Mouse (Mus musculus) midbrain, embryonic 16.5 days (tissue): Measurements from ENCODE around the gene Eif2a. TPM values are rescaled to one million over a fixed set of nuclear protein-coding genes. Genes with fewer than 3 reads are reported as not detected.

Experiments
- ATAC-seq: fragments of 200-750 bp; cut with Nextera tagmentation; 2 replicates; pipeline ENCODE4 v1.8.0; 2017; ENCODE audit warnings: moderate TSS enrichment
- H3K27ac ChIP-seq: fragments of 300-500 bp; sonication (generic); 2 replicates; pipeline ENCODE4 v1.5.1; 2014; ENCODE audit warnings: mild to moderate bottlenecking, low read length, mixed read lengths
- H3K27me3 ChIP-seq: fragments of 300-500 bp; sonication (generic); 2 replicates; pipeline ENCODE4 v1.6.1; 2014; ENCODE audit warnings: low read depth, low read length, mixed read lengths; ENCODE audit not compliant: control insufficient read depth, insufficient read depth
- H3K36me3 ChIP-seq: fragments of 300-500 bp; sonication (generic); 2 replicates; pipeline ENCODE4 v1.6.1; 2014; ENCODE audit warnings: mild to moderate bottlenecking, low read length, moderate library complexity, mixed read lengths; ENCODE audit not compliant: control insufficient read depth, insufficient read depth
- H3K4me1 ChIP-seq: fragments of 300-500 bp; sonication (generic); 2 replicates; pipeline ENCODE4 v1.6.1; 2014; ENCODE audit warnings: mild to moderate bottlenecking, low read length, mixed read lengths; ENCODE audit not compliant: control insufficient read depth, insufficient read depth
- H3K4me2 ChIP-seq: fragments of 300-500 bp; sonication (generic); 2 replicates; pipeline ENCODE4 v1.6.1; 2014; ENCODE audit warnings: mild to moderate bottlenecking, low read length, mixed read lengths
- H3K4me3 ChIP-seq: fragments of 300-500 bp; sonication (generic); 2 replicates; pipeline ENCODE4 v1.5.1; 2014; ENCODE audit warnings: low read depth, mild to moderate bottlenecking, low read length, moderate library complexity, mixed read lengths
- H3K9ac ChIP-seq: fragments of 300-500 bp; sonication (generic); 2 replicates; pipeline ENCODE4 v1.6.1; 2014; ENCODE audit warnings: low read depth, low read length, mixed read lengths
- H3K9me3 ChIP-seq: fragments of 300-500 bp; sonication (generic); replicated peaks from 2 replicates; pipeline ENCODE4 v1.6.1; 2014; ENCODE audit warnings: mild to moderate bottlenecking, low read length, mixed read lengths; ENCODE audit not compliant: control insufficient read depth, poor library complexity, severe bottlenecking
- WGBS: fragments of 180-500 bp; shearing (Covaris S2); extraction: QIAGEN DNeasy Blood & Tissue Kit; methylation state at CpG from one replicate; pipeline ENCODE4 v1.1.7; 2014; 5-methylcytosine and 5-hydroxymethylcytosine counted together
- polyA plus RNA-seq: library from polyadenylated mRNA; unstranded; fragments of >200 nt; fragmentation: Nextera tagmentation; extraction: Ambion mirVana; gene quantifications from 2 replicates; pipeline ENCODE4 v1.2.1, GENCODE M21; 2015

The Eif2a gene
- polyA plus RNA-seq, 1 experiment from 2014 or later = 33.9 TPM

GRCm38 (mm10) chr3:58517800-58518199, 7.8 kb upstream of the Eif2a start:
- no peak overlapping the region for H3K4me2 ChIP-seq
- H3K9ac ChIP-seq = no peak overlapping the region
- no peak overlapping the region for H3K27ac ChIP-seq
- no peaks in the 10 kb centered on the region for H3K27me3 ChIP-seq
- H3K4me3 ChIP-seq = no peak overlapping the region
- 85% methylated on average over 5 of the region's 5 CpGs for WGBS
- H3K4me1 ChIP-seq = no peaks in the 10 kb centered on the region
- no peak for ATAC-seq
- no peaks in the 10 kb centered on the region for H3K9me3 ChIP-seq
- peaks cover 5% of the 10 kb centered on the region for H3K36me3 ChIP-seq

GRCm38 (mm10) chr3:58518962-58519361, 6.7 kb upstream of the Eif2a start:
- WGBS = 97% methylated on average over 2 of the region's 2 CpGs
- no peaks in the 10 kb centered on the region for H3K27me3 ChIP-seq

GRCm38 (mm10) chr3:58519536-58519935, 6.1 kb upstream of the Eif2a start:
- Histone ChIP-seq H3K4me2 (no peak overlapping the region), H3K27ac (no peak overlapping the region), H3K27me3 (no peaks in the 10 kb centered on the region), H3K9ac (no peak overlapping the region), H3K4me3 (no peak overlapping the region), H3K4me1 (peaks cover 9% of the 10 kb centered on the region), H3K9me3 (no peaks in the 10 kb centered on the region), H3K36me3 (peaks cover 11% of the 10 kb centered on the region)
- ATAC-seq = no peak
- WGBS = 78% methylated on average over 3 of the region's 3 CpGs

More at GRCm38 (mm10) chr3:58518962-58519361, 6.7 kb upstream of the Eif2a start:
- H3K9me3 ChIP-seq = no peaks in the 10 kb centered on the region
- H3K27ac ChIP-seq = no peak overlapping the region
- peaks cover 11% of the 10 kb centered on the region for H3K36me3 ChIP-seq
- H3K4me2 ChIP-seq = no peak overlapping the region
- peaks cover 4% of the 10 kb centered on the region; the same call in 1 of the 2 replicates for H3K4me1 ChIP-seq
- ATAC-seq = no peak
- H3K4me3 ChIP-seq = no peak overlapping the region
- no peak overlapping the region for H3K9ac ChIP-seq

- WGBS = 92% methylated on average over 6 of the region's 6 CpGs
- H3K4me1 ChIP-seq = peaks cover 12% of the 10 kb centered on the region
- H3K27me3 ChIP-seq = no peaks in the 10 kb centered on the region
- peaks cover 11% of the 10 kb centered on the region for H3K36me3 ChIP-seq
- no peak overlapping the region for H3K4me3 ChIP-seq
- no peaks in the 10 kb centered on the region for H3K9me3 ChIP-seq
- no peak overlapping the region for H3K4me2 ChIP-seq
- no peak overlapping the region for H3K27ac ChIP-seq
- no peak for ATAC-seq
- H3K9ac ChIP-seq = no peak overlapping the region
Observed at GRCm38 (mm10) chr3:58520286-58520685, 5.3 kb upstream of the Eif2a start.

- H3K27me3 ChIP-seq = no peaks in the 10 kb centered on the region
- H3K4me2 ChIP-seq = no peak overlapping the region
- peaks cover 13% of the 10 kb centered on the region for H3K4me1 ChIP-seq
- no peak overlapping the region for H3K9ac ChIP-seq
- H3K9me3 ChIP-seq = no peaks in the 10 kb centered on the region
- H3K27ac ChIP-seq = no peak overlapping the region
- no peak for ATAC-seq
- 88% methylated on average over 2 of the region's 2 CpGs for WGBS
- H3K36me3 ChIP-seq = peaks cover 11% of the 10 kb centered on the region
- H3K4me3 ChIP-seq = no peak overlapping the region
Observed at GRCm38 (mm10) chr3:58521361-58521760, 4.3 kb upstream of the Eif2a start.

- no peaks in the 10 kb centered on the region for H3K9me3 ChIP-seq
- no peak for ATAC-seq
- H3K9ac ChIP-seq = no peak overlapping the region
- H3K4me1 ChIP-seq = peaks cover 22% of the 10 kb centered on the region
- no peak overlapping the region for H3K4me2 ChIP-seq
- 96% methylated on average over 3 of the region's 3 CpGs for WGBS
- no peak overlapping the region for H3K27ac ChIP-seq
- no peak overlapping the region for H3K4me3 ChIP-seq
- peaks cover 11% of the 10 kb centered on the region for H3K36me3 ChIP-seq
- no peaks in the 10 kb centered on the region for H3K27me3 ChIP-seq
Observed at GRCm38 (mm10) chr3:58523386-58523785, 2.2 kb upstream of the Eif2a start.

GRCm38 (mm10) chr3:58524246-58524645, 1.4 kb upstream of the Eif2a start:
- peak overlapping the region; percentile 99; the same call in 1 of the 2 replicates for H3K4me3 ChIP-seq
- peak overlapping the region; percentile 65 for H3K4me2 ChIP-seq
- H3K27me3 ChIP-seq = no peaks in the 10 kb centered on the region
- no peak overlapping the region for H3K27ac ChIP-seq
- 65% methylated on average over 4 of the region's 4 CpGs for WGBS
- ATAC-seq = no peak
- no peaks in the 10 kb centered on the region for H3K9me3 ChIP-seq
- H3K4me1 ChIP-seq = peaks cover 22% of the 10 kb centered on the region
- peaks cover 11% of the 10 kb centered on the region for H3K36me3 ChIP-seq
- no peak overlapping the region; the same call in 1 of the 2 replicates for H3K9ac ChIP-seq

GRCm38 (mm10) chr3:58525166-58525565, 455 bp upstream of the Eif2a start:
- Histone ChIP-seq H3K4me2 (peak overlapping the region; percentile 65), H3K4me1 (peaks cover 22% of the 10 kb centered on the region), H3K4me3 (peak overlapping the region; percentile 99), H3K27me3 (no peaks in the 10 kb centered on the region), H3K9ac (peak overlapping the region; percentile 96), H3K36me3 (peaks cover 11% of the 10 kb centered on the region), H3K27ac (peak overlapping the region; percentile 94), H3K9me3 (no peaks in the 10 kb centered on the region)
- under 1% methylated on average over 40 of the region's 40 CpGs for WGBS
- no peak for ATAC-seq

- Histone ChIP-seq H3K4me2 (peak overlapping the region; percentile 85), H3K27ac (peak overlapping the region; percentile 94), H3K36me3 (peaks cover 6% of the 10 kb centered on the region; the same call in 1 of the 2 replicates), H3K27me3 (no peaks in the 10 kb centered on the region), H3K9ac (peak overlapping the region; percentile 63), H3K4me1 (peaks cover 22% of the 10 kb centered on the region), H3K9me3 (no peaks in the 10 kb centered on the region), H3K4me3 (peak overlapping the region; percentile 99)
- 6% methylated on average over 4 of the region's 4 CpGs for WGBS
- peak; percentile 18 for ATAC-seq
Observed at GRCm38 (mm10) chr3:58526408-58526737, 752 bp downstream of the Eif2a start.
